Mouse (Mus musculus): ENCODE results near the gene Nprl3.

GRCm38 (mm10) chr11:32181246-32181645 is 86.3 kb downstream of the Nprl3 start:
- TF ChIP-seq POLR2A (IDR thresholded peaks at IDR 0.05; ENCODE audit: insufficient read depth, low read depth, low read length) (no peak), CTCF (IDR thresholded peaks at IDR 0.05) (no peak), EP300 (IDR thresholded peaks at IDR 0.05; ENCODE audit: insufficient read depth, low read depth, low read length) (no peak)
